Mouse (Mus musculus) heart, adult 2 months (tissue): ENCODE results near the gene Atp5g1.

ENCODE experiments used
- CTCF ChIP-seq: fragments of 200-600 bp; IDR thresholded peaks from 2 replicates; pipeline ENCODE4 v1.8.1; 2022; ENCODE audit warnings: antibody characterized with exemption, mild to moderate bottlenecking, moderate library complexity
- EP300 ChIP-seq: fragments of 200-500 bp; IDR thresholded peaks from 2 replicates; pipeline ENCODE4 v1.6.1; 2011; ENCODE audit warnings: low read depth, low read length, control low read depth; ENCODE audit not compliant: insufficient read depth

DNA sequence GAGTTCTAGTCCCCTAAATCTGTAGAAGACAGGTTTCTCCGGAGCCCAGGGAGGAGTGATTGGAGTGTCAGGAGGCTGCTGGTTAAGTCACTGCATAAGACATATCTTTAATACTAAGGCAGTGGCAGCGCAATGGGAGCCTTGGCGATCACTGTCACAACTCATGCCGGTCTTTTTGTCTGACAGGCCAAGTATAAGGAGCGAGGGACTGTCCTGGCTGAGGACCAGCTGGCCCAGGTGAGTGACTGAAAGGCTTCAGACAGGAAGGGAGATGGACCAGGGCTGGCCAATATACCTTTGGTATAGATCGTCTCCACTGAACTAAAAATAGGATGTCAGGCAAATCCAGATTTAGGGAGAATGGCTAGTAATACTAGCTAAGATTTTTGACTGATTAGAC lies 40.3 kb downstream of the Atp5g1 start:
- TF ChIP-seq CTCF (no peak), EP300 (no peak)
